Mouse (Mus musculus) liver, adult 2 months (tissue): ENCODE results near the gene Dgkk. TPM values are rescaled to one million over a fixed set of nuclear protein-coding genes. Genes with fewer than 3 reads are reported as not detected.
"Not testable (repeated sequence)": the region's sequence is repeated elsewhere in the genome, so short reads cannot be mapped to it uniquely, and the experiment has no call there.

ENCODE experiments used
- DNase-seq: peaks from one replicate; pipeline ENCODE4 v3.0.0-alpha.2; 2011; ENCODE audit warnings: low read depth, low spot score; ENCODE audit errors: extremely low read depth
- H3K27ac ChIP-seq: fragments of 200-500 bp; replicated peaks from 2 replicates; pipeline ENCODE4 v1.5.1; 2012; ENCODE audit warnings: low read depth, mild to moderate bottlenecking, control low read depth, inconsistent platforms, low read length; ENCODE audit not compliant: insufficient read depth
- H3K27me3 ChIP-seq: fragments of 200-500 bp; 2 replicates; pipeline ENCODE4 v1.6.1; 2012; ENCODE audit warnings: mild to moderate bottlenecking, moderate library complexity, low read length, inconsistent platforms; ENCODE audit not compliant: control insufficient read depth, insufficient read depth
- H3K36me3 ChIP-seq: fragments of 200-500 bp; 2 replicates; pipeline ENCODE4 v1.6.1; 2012; ENCODE audit warnings: low read length, inconsistent platforms; ENCODE audit not compliant: control insufficient read depth, insufficient read depth
- H3K4me1 ChIP-seq: fragments of 200-500 bp; 2 replicates; pipeline ENCODE4 v1.6.1; 2011; ENCODE audit warnings: low read length; ENCODE audit not compliant: control insufficient read depth, insufficient read depth
- H3K4me3 ChIP-seq: fragments of 200-500 bp; 2 replicates; pipeline ENCODE4 v1.5.1; 2011; ENCODE audit warnings: low read depth, mild to moderate bottlenecking, control low read depth, low read length, moderate library complexity; ENCODE audit not compliant: insufficient read depth
- H3K79me2 ChIP-seq: fragments of 200-500 bp; 2 replicates; pipeline ENCODE4 v1.6.1; 2012; ENCODE audit warnings: inconsistent platforms, mild to moderate bottlenecking, low read length, moderate library complexity; ENCODE audit not compliant: control insufficient read depth, insufficient read depth
- H3K9ac ChIP-seq: fragments of 200-500 bp; 2 replicates; pipeline ENCODE4 v1.6.1; 2012; ENCODE audit warnings: low read depth, mild to moderate bottlenecking, control low read depth, inconsistent platforms, low read length
- CTCF ChIP-seq: fragments of 200-500 bp; IDR thresholded peaks from 2 replicates; pipeline ENCODE4 v1.5.1; 2011; ENCODE audit warnings: low read depth, low read length, control low read depth
- POLR2A ChIP-seq: fragments of 200-500 bp; IDR thresholded peaks from 2 replicates; pipeline ENCODE4 v1.6.1; 2011; ENCODE audit warnings: low read length, control low read depth; ENCODE audit not compliant: insufficient read depth; ENCODE audit errors: extremely low read depth
- WGBS: fragments of 180-500 bp; shearing (Covaris S2); methylation state at CpG from one replicate; pipeline ENCODE4 v1.1.7; 2018; 5-methylcytosine and 5-hydroxymethylcytosine counted together
- polyA plus RNA-seq: library from polyadenylated mRNA; depleted of rRNA; stranded (reverse); fragments of >200 nt; gene quantifications from 2 replicates; pipeline ENCODE4 v1.2.3, GENCODE M21; 2012
- total RNA-seq: library from RNA; depleted of rRNA; stranded (reverse); fragments of >200 nt; gene quantifications from 2 replicates; pipeline ENCODE4 v1.2.3, GENCODE M21; 2014

The Dgkk gene
- total and polyA plus RNA-seq, 2 experiments: not detected

DNA sequence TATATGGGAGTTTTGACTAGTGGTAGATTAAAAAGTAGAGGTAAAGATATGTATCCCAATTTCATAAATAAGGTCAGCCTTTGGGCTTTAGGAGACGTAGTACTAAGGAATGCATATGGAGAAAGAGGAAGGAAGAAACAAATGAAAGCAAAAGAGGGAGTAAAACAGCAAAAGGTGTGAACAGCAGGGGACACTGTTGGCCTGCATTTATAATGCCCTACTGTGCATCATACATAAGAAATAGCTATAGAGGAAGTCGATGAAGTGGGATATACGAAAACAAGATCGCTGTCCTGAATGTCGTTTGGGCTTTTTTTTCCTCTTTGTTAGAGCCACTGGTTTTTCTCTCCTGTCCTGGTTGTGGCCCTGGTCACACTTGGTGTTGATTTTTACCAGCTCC lies 143.1 kb downstream of the Dgkk start:
- H3K36me3 ChIP-seq: no peaks in the 10 kb centered on the region
- no peak overlapping the region for H3K9ac ChIP-seq
- H3K4me3 ChIP-seq: no peak overlapping the region
- H3K27ac ChIP-seq: no peak overlapping the region
- no peaks in the 10 kb centered on the region for H3K79me2 ChIP-seq
- H3K4me1 ChIP-seq: no peaks in the 10 kb centered on the region
- TF ChIP-seq CTCF: no peak
- no peak for TF ChIP-seq POLR2A
- DNase-seq: peak; percentile 3
- WGBS: 52% methylated on average over 5 of the region's 5 CpGs
- no peaks in the 10 kb centered on the region for H3K27me3 ChIP-seq

DNA sequence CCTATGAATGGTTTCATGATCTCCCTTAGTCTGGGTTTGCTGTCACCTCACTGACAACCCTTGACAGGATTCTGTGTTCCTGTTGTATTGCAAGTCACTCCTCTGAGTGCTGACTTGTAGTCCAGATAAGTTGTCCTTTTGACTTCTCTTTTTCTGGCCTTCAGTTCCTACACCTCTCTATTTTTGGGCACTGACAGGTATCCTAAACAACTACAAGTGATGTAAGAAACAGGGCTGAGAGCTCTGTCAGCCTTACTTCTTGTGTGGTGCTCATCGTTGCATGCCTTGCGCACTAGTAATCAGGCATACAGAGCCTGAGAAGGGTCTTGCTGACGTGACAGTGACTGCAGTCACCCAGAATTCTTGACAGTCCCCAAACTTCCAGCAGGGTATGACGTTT lies 147.1 kb downstream of the Dgkk start:
- TF ChIP-seq POLR2A (no peak), CTCF (no peak)
- no peak overlapping the region for H3K4me3 ChIP-seq
- no peaks in the 10 kb centered on the region for H3K27me3 ChIP-seq
- H3K9ac ChIP-seq: no peak overlapping the region
- H3K27ac ChIP-seq: no peak overlapping the region
- H3K4me1 ChIP-seq: no peaks in the 10 kb centered on the region
- no peaks in the 10 kb centered on the region for H3K36me3 ChIP-seq
- DNase-seq: no peak
- H3K79me2 ChIP-seq: no peaks in the 10 kb centered on the region
- 82% methylated on average over 4 of the region's 4 CpGs for WGBS

DNA sequence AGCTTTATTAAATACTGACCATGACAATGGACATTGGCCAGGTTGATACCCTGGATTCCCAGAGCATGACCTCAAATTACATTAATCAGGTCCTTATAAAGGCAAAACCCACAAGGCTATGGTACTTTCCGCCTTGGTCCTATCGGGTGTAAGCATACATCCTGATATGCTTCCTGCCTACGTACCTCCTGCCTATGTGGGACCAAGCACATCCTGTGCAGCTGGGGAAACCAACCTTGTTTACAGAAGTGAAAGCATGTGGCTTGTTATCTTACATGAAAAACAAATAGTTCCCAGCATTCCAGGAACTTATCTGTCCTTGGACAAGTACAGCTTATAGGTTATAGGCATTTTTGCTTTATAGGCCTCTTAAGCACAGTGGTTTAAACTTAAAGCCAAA lies 189.5 kb downstream of the Dgkk start:
- H3K36me3 ChIP-seq: no peaks in the 10 kb centered on the region
- DNase-seq: no peak
- H3K27ac ChIP-seq: no peak overlapping the region
- H3K9ac ChIP-seq: no peak overlapping the region
- peaks cover 2% of the 10 kb centered on the region; the same call in 1 of the 2 replicates for H3K4me1 ChIP-seq
- no peak for TF ChIP-seq CTCF
- TF ChIP-seq POLR2A: no peak
- WGBS: 58% methylated on average over 3 of the region's 3 CpGs
- no peak overlapping the region for H3K4me3 ChIP-seq
- no peaks in the 10 kb centered on the region for H3K27me3 ChIP-seq
- no peaks in the 10 kb centered on the region for H3K79me2 ChIP-seq

DNA sequence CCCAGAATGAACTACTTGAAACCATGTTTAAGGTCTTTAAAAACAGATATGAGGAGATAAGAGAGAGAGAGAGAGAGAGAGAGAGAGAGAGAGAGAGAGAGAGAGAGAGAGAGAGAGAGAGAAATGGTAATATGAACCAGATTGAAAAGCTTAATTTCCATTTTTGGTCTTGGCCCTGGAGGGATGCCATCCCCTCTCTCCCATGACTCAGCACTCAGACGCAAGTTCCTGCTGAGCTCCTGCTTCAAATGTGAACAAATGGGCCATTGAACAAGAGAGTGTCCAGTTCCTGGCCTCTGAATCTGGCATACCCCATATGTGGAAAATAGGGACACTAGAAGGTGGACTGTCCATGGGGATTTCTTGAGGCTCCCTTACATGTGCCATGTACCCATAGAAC lies 192.8 kb downstream of the Dgkk start:
- Histone ChIP-seq H3K4me3 (no peak overlapping the region), H3K9ac (no peak overlapping the region), H3K27me3 (no peaks in the 10 kb centered on the region), H3K36me3 (no peaks in the 10 kb centered on the region), H3K79me2 (no peaks in the 10 kb centered on the region), H3K27ac (no peak overlapping the region), H3K4me1 (peaks cover 2% of the 10 kb centered on the region; the same call in 1 of the 2 replicates)
- peak; percentile 6 for DNase-seq
- TF ChIP-seq CTCF (no peak), POLR2A (no peak)
- 38% methylated on average over 1 of the region's 1 CpGs for WGBS

DNA sequence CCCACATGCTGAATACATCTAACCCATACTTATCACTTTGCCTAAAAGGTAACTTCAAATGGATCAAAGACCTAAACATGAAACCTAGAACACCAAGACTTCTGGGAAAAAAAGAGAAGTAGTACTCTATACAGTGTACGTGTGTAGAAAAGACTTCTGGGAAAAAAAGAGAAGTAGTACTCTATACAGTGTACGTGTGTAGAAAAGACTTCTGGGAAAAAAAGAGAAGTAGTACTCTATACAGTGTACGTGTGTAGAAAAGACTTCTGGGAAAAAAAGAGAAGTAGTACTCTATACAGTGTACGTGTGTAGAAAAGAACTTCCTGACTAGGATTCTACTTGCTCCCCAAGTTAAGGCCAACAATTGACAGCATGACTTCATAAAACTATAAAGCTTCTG lies 204.8 kb downstream of the Dgkk start:
- H3K79me2 ChIP-seq, H3K9ac ChIP-seq, H3K27me3 ChIP-seq, H3K36me3 ChIP-seq, DNase-seq, H3K4me1 ChIP-seq, H3K27ac ChIP-seq, H3K4me3 ChIP-seq: not testable (repeated sequence)
- 85% methylated on average over 3 of the region's 4 CpGs for WGBS
